8 mouse cellular contexts compared by ENCODE assay signal in genomic region chr11:63132501-63133435, GRCm38 (mm10). TPM values are rescaled to one million over a fixed set of nuclear protein-coding genes. Genes with fewer than 3 reads are reported as not detected.
A peak's percentile ranks its signal among the peaks of the same experiment; 100 is the strongest.
DNase-seq lines count a peak whose midpoint lies in the region; ATAC-seq lines count a peak whose summit lies in the region.

No protein-coding gene starts in this region.

- peak overlapping the region; percentile 89 for H3K27ac ChIP-seq in brown adipose tissue, adult 24 weeks (replicated peaks; ENCODE audit: low read depth, low read length)
- peak overlapping the region; percentile 90 for H3K27ac ChIP-seq in hindbrain, embryonic 10.5 days
- H3K27ac ChIP-seq in lung, embryonic 16.5 days (ENCODE audit: low read length) = peak overlapping the region; percentile 96

- H3K4me2 ChIP-seq in lung, embryonic 16.5 days (ENCODE audit: low read depth, low read length) = peak overlapping the region; percentile 67

- H3K4me3 ChIP-seq in brown adipose tissue, adult 24 weeks (ENCODE audit: insufficient read depth, low read depth, low read length) = peak overlapping the region; percentile 94
- peak overlapping the region; percentile 71 for H3K4me3 ChIP-seq in hindbrain, embryonic 10.5 days
- peak overlapping the region; percentile 66 for H3K4me3 ChIP-seq in lung, embryonic 16.5 days (ENCODE audit: low read length)

- peak; percentile 47 for DNase-seq in ES-CJ7 (ENCODE audit: low read depth, low spot score)
- peak; percentile 21 to 65 for DNase-seq in frontal cortex, adult 2 months (ENCODE audit: extremely low spot score in 1 of 2, low spot score in 1 of 2)
- DNase-seq in hindbrain, embryonic 10.5 days (ENCODE audit: low spot score) = peak; percentile 78
- DNase-seq in layer of hippocampus, postnatal 14 days (ENCODE audit: low spot score in 2 of 2) = peak; percentile 64 to 74
- peak; percentile 72 for DNase-seq in right cerebral cortex, adult 18-20 months

- H3K9me3 ChIP-seq in hindbrain, embryonic 10.5 days = no peaks in the 10 kb centered on the region
- H3K9me3 ChIP-seq in lung, embryonic 16.5 days (ENCODE audit: control insufficient read depth, low read length) = no peaks in the 10 kb centered on the region

- H3K4me1 ChIP-seq in brown adipose tissue, adult 24 weeks (ENCODE audit: control insufficient read depth, insufficient read depth, insufficient read length, low read length) = peaks cover 20% of the 10 kb centered on the region
- H3K4me1 ChIP-seq in hindbrain, embryonic 10.5 days (replicated peaks) = peaks cover 61% of the 10 kb centered on the region
- H3K4me1 ChIP-seq in lung, embryonic 16.5 days (replicated peaks; ENCODE audit: control insufficient read depth, insufficient read depth, low read length) = peaks cover 56% of the 10 kb centered on the region

- ATAC-seq in lung, embryonic 16.5 days (ENCODE audit: low read depth) = peak; percentile 75
- no peak for ATAC-seq in activated CD4-positive, CD25-positive, alpha-beta regulatory T cell, adult 4 months

- peaks cover 80% of the 10 kb centered on the region for H3K27me3 ChIP-seq in hindbrain, embryonic 10.5 days (ENCODE audit: insufficient read depth, poor library complexity, severe bottlenecking)
- peaks cover 2% of the 10 kb centered on the region; the same call in 1 of the 2 replicates for H3K27me3 ChIP-seq in lung, embryonic 16.5 days (ENCODE audit: control insufficient read depth, insufficient read depth, low read depth, low read length)

- WGBS in hindbrain, embryonic 10.5 days = under 1% methylated on average over 66 of the region's 66 CpGs
- under 1% methylated on average over 49 of the region's 66 CpGs for WGBS in lung, embryonic 16.5 days

- H3K9ac ChIP-seq in lung, embryonic 16.5 days (ENCODE audit: low read length) = peak overlapping the region; percentile 88

- H3K36me3 ChIP-seq in hindbrain, embryonic 10.5 days = no peaks in the 10 kb centered on the region
- peaks cover 3% of the 10 kb centered on the region; the same call in 1 of the 2 replicates for H3K36me3 ChIP-seq in lung, embryonic 16.5 days (ENCODE audit: control insufficient read depth, insufficient read depth, low read length)

RNA-seq across cellular contexts. Expression of gene Pmp22, which starts 4.0 kb away (rescaled TPM):
- 51.2 and 71.0 TPM in 2 replicates for polyA plus RNA-seq in brown adipose tissue, adult 24 weeks (2012; ENCODE audit: insufficient read depth, insufficient read length, missing spikeins)
- polyA plus RNA-seq in frontal cortex, adult 2 months (2012; rRNA removed) = 23.9 and 24.0 TPM in 2 replicates
- polyA plus RNA-seq in hindbrain, embryonic 10.5 days (2016; fragmentation: Nextera tagmentation; extraction: Ambion mirVana) = 28.6 and 43.7 TPM in 2 replicates
- 10 to 100 TPM; 22.4 to 22.6 TPM for total RNA-seq in layer of hippocampus, postnatal 14 days (2021)
- 298 and 312 TPM in 2 replicates for polyA plus RNA-seq in lung, embryonic 16.5 days (2015; fragmentation: Nextera tagmentation; extraction: Ambion mirVana)
- polyA plus RNA-seq in activated CD4-positive, CD25-positive, alpha-beta regulatory T cell, adult 4 months (2017; shearing (Covaris generic)) = not detected

Comparison
In these comparisons a context has a peak if more than half of its experiments do, and no peak if none do; other contexts are left out.
1. RNA of gene Pmp22, which starts 4.0 kb away (polyA plus RNA-seq): 298 to 312 TPM in lung, embryonic 16.5 days, 51.2 to 71.0 TPM in brown adipose tissue, adult 24 weeks, 28.6 to 43.7 TPM in hindbrain, embryonic 10.5 days and 23.9 to 24.0 TPM in frontal cortex, adult 2 months; not detected in activated CD4-positive, CD25-positive, alpha-beta regulatory T cell, adult 4 months; every median in the first group is over 10 times any median in the second.
2. Peak in every context shown above with its lines, with median percentiles within 50 percentile points of each other: DNase-seq, H3K27ac ChIP-seq and H3K4me3 ChIP-seq.